Mouse (Mus musculus): ENCODE results near the gene Zfp825. TPM values are rescaled to one million over a fixed set of nuclear protein-coding genes. Genes with fewer than 3 reads are reported as not detected.

The Zfp825 gene
- total RNA-seq, 2 experiments from 2014 or later, result 7.0 to 7.1 TPM

Other genes with a start within 250 kb of the Zfp825 start
- gene Ahrr, start 201.7 kb downstream of the Zfp825 start, total RNA-seq (2021), result 1 to 10 TPM in 1 of 2 experiments, under 1 TPM in 1; 0.78 to 1.6 TPM
- gene Pdcd6, start 176.4 kb downstream of the Zfp825 start, total RNA-seq (2021), result 10 to 100 TPM; 82.4 to 83.7 TPM
- gene Sdha, start 143.7 kb downstream of the Zfp825 start, total RNA-seq (2021), result 100 to 1,000 TPM; 310 to 311 TPM
- 10 to 100 TPM; 87.5 to 88.3 TPM for gene Ccdc127, start 143.7 kb downstream of the Zfp825 start, total RNA-seq (2021)
- under 1 TPM in 1 of 2 experiments, not detected in 1; 0.16 TPM for gene Lrrc14b, start 130.0 kb downstream of the Zfp825 start, total RNA-seq (2021)
- gene Zfp72, start 103.2 kb downstream of the Zfp825 start, total RNA-seq (2021), result 1 to 10 TPM; 4.1 to 4.5 TPM
- gene Ftl1-ps1, start 94.3 kb downstream of the Zfp825 start, total RNA-seq (2021), result 100 to 1,000 TPM; 184 to 192 TPM
- 10 to 100 TPM in 1 of 2 experiments, 1 to 10 TPM in 1; 9.5 to 12.9 TPM for gene Erap1, start 145.6 kb upstream of the Zfp825 start, total RNA-seq (2021)